Mouse (Mus musculus): ENCODE measurements around the gene Gfy.

- no peak for TF ChIP-seq CTCF (IDR thresholded peaks at IDR 0.05; ENCODE audit: borderline replicate concordance, insufficient read depth, low read length)
- no peak for TF ChIP-seq POLR2A (IDR thresholded peaks at IDR 0.05; ENCODE audit: low read depth, low read length)
Observed at GRCm38 (mm10) chr7:45134544-45135026, 44.8 kb downstream of the Gfy start.
